Mouse (Mus musculus) heart, postnatal 0 days (tissue): ENCODE measurements around the gene Camsap1. TPM values are rescaled to one million over a fixed set of nuclear protein-coding genes. Genes with fewer than 3 reads are reported as not detected.

Experiments used
- ATAC-seq: fragments of 200-750 bp; cut with Nextera tagmentation; 2 replicates; pipeline ENCODE4 v1.8.0; 2017; ENCODE audit warnings: low read depth, moderate number of reproducible peaks, moderate library complexity; ENCODE audit not compliant: insufficient read depth
- DNase-seq: peaks from one replicate; pipeline ENCODE4 v3.0.0-alpha.2; 2016; ENCODE audit warnings: low spot score
- H3K27ac ChIP-seq: fragments of 300-500 bp; sonication (generic); 2 replicates; pipeline ENCODE4 v1.5.1; 2014; ENCODE audit warnings: low read depth, mild to moderate bottlenecking
- H3K27me3 ChIP-seq: fragments of 300-500 bp; sonication (generic); 2 replicates; pipeline ENCODE4 v1.6.1; 2014; ENCODE audit warnings: low read length, mixed read lengths; ENCODE audit not compliant: control insufficient read depth, insufficient read depth
- H3K36me3 ChIP-seq: fragments of 300-500 bp; sonication (generic); replicated peaks from 2 replicates; pipeline ENCODE4 v1.6.1; 2014; ENCODE audit warnings: low read length, mixed read lengths; ENCODE audit not compliant: control insufficient read depth, insufficient read depth
- H3K4me1 ChIP-seq: fragments of 300-500 bp; sonication (generic); 2 replicates; pipeline ENCODE4 v1.6.1; 2014; ENCODE audit warnings: antibody characterized with exemption; ENCODE audit not compliant: control insufficient read depth, insufficient read depth
- H3K4me2 ChIP-seq: fragments of 300-500 bp; sonication (generic); 2 replicates; pipeline ENCODE4 v1.6.1; 2014; ENCODE audit warnings: low read depth, mild to moderate bottlenecking, low read length, moderate library complexity
- H3K4me3 ChIP-seq: fragments of 300-500 bp; sonication (generic); 2 replicates; pipeline ENCODE4 v1.5.1; 2014; ENCODE audit warnings: low read depth, low read length
- H3K9ac ChIP-seq: fragments of 300-500 bp; sonication (generic); replicated peaks from 2 replicates; pipeline ENCODE4 v1.6.1; 2014; ENCODE audit warnings: low read depth, low read length, mixed read lengths
- H3K9me3 ChIP-seq: fragments of 300-500 bp; sonication (generic); replicated peaks from 2 replicates; pipeline ENCODE4 v1.6.1; 2016; ENCODE audit warnings: low read length; ENCODE audit not compliant: control insufficient read depth
- CTCF ChIP-seq: IDR thresholded peaks from 2 replicates; pipeline ENCODE4 v1.5.1; 2016; ENCODE audit warnings: antibody characterized with exemption, control low read depth, low read depth
- EP300 ChIP-seq: IDR thresholded peaks from 2 replicates; pipeline ENCODE4 v1.6.1; 2016; ENCODE audit warnings: antibody characterized with exemption, low read depth
- WGBS: fragments of 180-500 bp; shearing (Covaris S2); extraction: QIAGEN DNeasy Blood & Tissue Kit; methylation state at CpG from one replicate; pipeline ENCODE4 v1.1.7; 2014; 5-methylcytosine and 5-hydroxymethylcytosine counted together
- polyA plus RNA-seq: library from polyadenylated mRNA; unstranded; fragments of >200 nt; fragmentation: Nextera tagmentation; extraction: Ambion mirVana; gene quantifications from 2 replicates; pipeline ENCODE4 v1.2.1, GENCODE M21; 2015
- total RNA-seq: library from RNA; depleted of rRNA; stranded (reverse); fragments of >200 nt; gene quantifications from 2 replicates; pipeline ENCODE4 v1.2.3, GENCODE M21; 2014; ENCODE audit warnings: low replicate concordance

Camsap1 gene
- total and polyA plus RNA-seq, 2 experiments from 2014 or later = 5.7 to 8.9 TPM

GRCm38 (mm10) chr2:25989651-25990050, 6.6 kb upstream of the Camsap1 start:
- Histone ChIP-seq H3K27ac (no peak overlapping the region), H3K4me2 (no peak overlapping the region), H3K9me3 (no peaks in the 10 kb centered on the region), H3K36me3 (no peaks in the 10 kb centered on the region), H3K4me1 (peaks cover 5% of the 10 kb centered on the region), H3K27me3 (no peaks in the 10 kb centered on the region), H3K9ac (no peak overlapping the region), H3K4me3 (no peak overlapping the region)
- DNase-seq (no peak), ATAC-seq (no peak)
- no peak for TF ChIP-seq CTCF
- TF ChIP-seq EP300 = no peak
- WGBS = 82% methylated on average over 1 of the region's 1 CpGs

- 46% methylated on average over 6 of the region's 6 CpGs for WGBS
- no peaks in the 10 kb centered on the region for H3K36me3 ChIP-seq
- no peak overlapping the region for H3K9ac ChIP-seq
- H3K4me3 ChIP-seq = no peak overlapping the region
- ATAC-seq (no peak), DNase-seq (no peak)
- TF ChIP-seq CTCF = no peak
- no peak for TF ChIP-seq EP300
- peaks cover 8% of the 10 kb centered on the region for H3K4me1 ChIP-seq
- H3K27me3 ChIP-seq = no peaks in the 10 kb centered on the region
- H3K4me2 ChIP-seq = no peak overlapping the region
- H3K9me3 ChIP-seq = no peaks in the 10 kb centered on the region
- no peak overlapping the region for H3K27ac ChIP-seq
These were observed 4.7 kb upstream of the Camsap1 start for GRCm38 (mm10) chr2:25987817-25988216.

GRCm38 (mm10) chr2:25986601-25987000, 3.5 kb upstream of the Camsap1 start:
- ATAC-seq = no peak
- Histone ChIP-seq H3K27me3 (no peaks in the 10 kb centered on the region), H3K4me2 (no peak overlapping the region), H3K4me1 (peaks cover 15% of the 10 kb centered on the region), H3K9me3 (no peaks in the 10 kb centered on the region), H3K36me3 (no peaks in the 10 kb centered on the region), H3K27ac (no peak overlapping the region), H3K4me3 (no peak overlapping the region), H3K9ac (no peak overlapping the region)
- 54% methylated on average over 5 of the region's 5 CpGs for WGBS
- no peak for DNase-seq
- no peak for TF ChIP-seq EP300
- TF ChIP-seq CTCF = no peak

GRCm38 (mm10) chr2:25982426-25983091, 523 bp downstream of the Camsap1 start:
- ATAC-seq (peak; percentile 4), DNase-seq (no peak)
- H3K9me3 ChIP-seq = no peaks in the 10 kb centered on the region
- TF ChIP-seq EP300 (no peak), CTCF (no peak)
- WGBS = under 1% methylated on average over 56 of the region's 76 CpGs
- H3K4me2 ChIP-seq = peak overlapping the region; percentile 94
- H3K9ac ChIP-seq = peak overlapping the region; percentile 90
- no peaks in the 10 kb centered on the region for H3K36me3 ChIP-seq
- peak overlapping the region; percentile 93 for H3K4me3 ChIP-seq
- H3K27ac ChIP-seq = peak overlapping the region; percentile 83
- H3K4me1 ChIP-seq = peaks cover 24% of the 10 kb centered on the region; the same call in 1 of the 2 replicates
- no peaks in the 10 kb centered on the region for H3K27me3 ChIP-seq

- Histone ChIP-seq H3K4me2 (peak overlapping the region; percentile 94), H3K27ac (0 out of 2 replicates have a peak overlapping the region, but pooled peaks have one; percentile 83), H3K4me1 (peaks cover 24% of the 10 kb centered on the region; the same call in 1 of the 2 replicates), H3K36me3 (no peaks in the 10 kb centered on the region), H3K4me3 (peak overlapping the region; percentile 93), H3K9ac (peak overlapping the region; percentile 90), H3K9me3 (no peaks in the 10 kb centered on the region), H3K27me3 (no peaks in the 10 kb centered on the region)
- TF ChIP-seq CTCF (no peak), EP300 (no peak)
- peak; percentile 37 for DNase-seq
- ATAC-seq = no peak
- 0% methylated on average over 16 of the region's 16 CpGs for WGBS
These were observed 1.0 kb downstream of the Camsap1 start for GRCm38 (mm10) chr2:25982052-25982425.

- Histone ChIP-seq H3K4me3 (no peak overlapping the region), H3K9ac (no peak overlapping the region), H3K27ac (no peak overlapping the region), H3K4me1 (peaks cover 24% of the 10 kb centered on the region; the same call in 1 of the 2 replicates), H3K4me2 (no peak overlapping the region), H3K36me3 (no peaks in the 10 kb centered on the region), H3K9me3 (no peaks in the 10 kb centered on the region), H3K27me3 (no peaks in the 10 kb centered on the region)
- 67% methylated on average over 4 of the region's 4 CpGs for WGBS
- no peak for ATAC-seq
- no peak for DNase-seq
- TF ChIP-seq EP300 = no peak
These were observed 4.1 kb downstream of the Camsap1 start for GRCm38 (mm10) chr2:25978997-25979396.
